Mouse (Mus musculus) lung, postnatal 0 days (tissue): Measurements from ENCODE around the gene Irgm1. TPM values are rescaled to one million over a fixed set of nuclear protein-coding genes. Genes with fewer than 3 reads are reported as not detected.
"Not testable (repeated sequence)": the region's sequence is repeated elsewhere in the genome, so short reads cannot be mapped to it uniquely, and the experiment has no call there.

Experiments
- ATAC-seq: fragments of 200-750 bp; cut with Nextera tagmentation; 2 replicates; pipeline ENCODE4 v1.8.0; 2017; ENCODE audit warnings: moderate library complexity
- DNase-seq: peaks from one replicate; pipeline ENCODE4 v3.0.0-alpha.2; 2016; ENCODE audit warnings: low spot score
- H3K27ac ChIP-seq: fragments of 300-500 bp; sonication (generic); 2 replicates; pipeline ENCODE4 v1.5.1; 2014; ENCODE audit warnings: antibody characterized with exemption, mild to moderate bottlenecking, low read length, mixed read lengths
- H3K27me3 ChIP-seq: fragments of 300-500 bp; sonication (generic); replicated peaks from 2 replicates; pipeline ENCODE4 v1.6.1; 2014; ENCODE audit warnings: low read length, mixed read lengths; ENCODE audit not compliant: insufficient read depth
- H3K36me3 ChIP-seq: fragments of 300-500 bp; sonication (generic); 2 replicates; pipeline ENCODE4 v1.6.1; 2014; ENCODE audit warnings: low read length, mixed read lengths; ENCODE audit not compliant: insufficient read depth
- H3K4me1 ChIP-seq: fragments of 300-500 bp; sonication (generic); 2 replicates; pipeline ENCODE4 v1.6.1; 2014; ENCODE audit warnings: antibody characterized with exemption, low read depth, low read length, mixed read lengths; ENCODE audit not compliant: insufficient read depth
- H3K4me2 ChIP-seq: fragments of 300-500 bp; sonication (generic); replicated peaks from 2 replicates; pipeline ENCODE4 v1.6.1; 2014; ENCODE audit warnings: low read depth, mild to moderate bottlenecking, low read length, moderate library complexity, mixed read lengths
- H3K4me3 ChIP-seq: fragments of 300-500 bp; sonication (generic); 2 replicates; pipeline ENCODE4 v1.5.1; 2014; ENCODE audit warnings: low read depth, low read length
- H3K9ac ChIP-seq: fragments of 300-500 bp; sonication (generic); replicated peaks from 2 replicates; pipeline ENCODE4 v1.6.1; 2014; ENCODE audit warnings: low read depth, mild to moderate bottlenecking
- H3K9me3 ChIP-seq: fragments of 300-500 bp; sonication (generic); 2 replicates; pipeline ENCODE4 v1.6.1; 2016; ENCODE audit warnings: low read length, mixed read lengths
- CTCF ChIP-seq: IDR thresholded peaks from 2 replicates; pipeline ENCODE4 v1.5.1; 2016; ENCODE audit warnings: antibody characterized with exemption, mild to moderate bottlenecking
- EP300 ChIP-seq: IDR thresholded peaks from 2 replicates; pipeline ENCODE4 v1.6.1; 2016; ENCODE audit warnings: antibody characterized with exemption, mild to moderate bottlenecking, control low read depth
- WGBS: fragments of 180-500 bp; shearing (Covaris S2); extraction: QIAGEN DNeasy Blood & Tissue Kit; methylation state at CpG from one replicate; pipeline ENCODE4 v1.1.7; 2014; 5-methylcytosine and 5-hydroxymethylcytosine counted together
- polyA plus RNA-seq: library from polyadenylated mRNA; unstranded; fragments of >200 nt; fragmentation: Nextera tagmentation; extraction: Ambion mirVana; gene quantifications from 2 replicates; pipeline ENCODE4 v1.2.1, GENCODE M21; 2015

The Irgm1 gene
- 20.2 and 26.4 TPM in 2 replicates for polyA plus RNA-seq

- peak; percentile 78 for ATAC-seq
These were observed at the start of gene Irgm1 for GRCm38 (mm10) chr11:48871201-48871772. TSS of gene Irgm1 (minus strand) at chr11:48871683.

GRCm38 (mm10) chr11:48918380-48918779, 46.9 kb upstream of the Irgm1 start:
- H3K4me3 ChIP-seq = no peak overlapping the region
- TF ChIP-seq CTCF (no peak), EP300 (no peak)
- no peaks in the 10 kb centered on the region for H3K9me3 ChIP-seq
- no peaks in the 10 kb centered on the region for H3K4me1 ChIP-seq
- ATAC-seq = no peak
- H3K36me3 ChIP-seq = no peaks in the 10 kb centered on the region
- no peak overlapping the region for H3K4me2 ChIP-seq
- no peak overlapping the region for H3K9ac ChIP-seq
- WGBS = 66% methylated on average over 3 of the region's 3 CpGs
- no peak overlapping the region for H3K27ac ChIP-seq
- no peak for DNase-seq
- H3K27me3 ChIP-seq = no peaks in the 10 kb centered on the region

More at GRCm38 (mm10) chr11:48871201-48871772, at the start of gene Irgm1:
- peak; percentile 89 for DNase-seq
- Histone ChIP-seq H3K9me3 (no peaks in the 10 kb centered on the region), H3K27me3 (no peaks in the 10 kb centered on the region), H3K4me2 (peak within 1 kb of the TSS; percentile 79), H3K4me1 (peaks cover 14% of the 10 kb centered on the region; the same call in 1 of the 2 replicates), H3K4me3 (peak within 1 kb of the TSS; percentile 45), H3K36me3 (no peaks in the 10 kb centered on the region), H3K9ac (peak within 1 kb of the TSS; percentile 20), H3K27ac (peak within 1 kb of the TSS; percentile 94)
- TF ChIP-seq CTCF = peak; percentile 42
- TF ChIP-seq EP300 = peak; percentile 27; the same call in 1 of the 2 replicates
- WGBS = 1% methylated on average over 19 of the region's 19 CpGs

- 92% methylated on average over 1 of the region's 1 CpGs for WGBS
- no peak for ATAC-seq
- Histone ChIP-seq H3K4me1 (no peaks in the 10 kb centered on the region), H3K4me2 (no peak overlapping the region), H3K9me3 (no peaks in the 10 kb centered on the region), H3K9ac (no peak overlapping the region), H3K4me3 (no peak overlapping the region), H3K36me3 (no peaks in the 10 kb centered on the region), H3K27ac (no peak overlapping the region), H3K27me3 (no peaks in the 10 kb centered on the region)
- no peak for DNase-seq
- no peak for TF ChIP-seq EP300
These were observed 42.1 kb upstream of the Irgm1 start for GRCm38 (mm10) chr11:48913611-48914010.

- H3K27ac ChIP-seq = no peak overlapping the region
- no peak for TF ChIP-seq CTCF
- no peak for TF ChIP-seq EP300
- H3K4me3 ChIP-seq = no peak overlapping the region
- no peak for ATAC-seq
- 27% methylated on average over 1 of the region's 1 CpGs for WGBS
- H3K9me3 ChIP-seq = no peaks in the 10 kb centered on the region
- H3K27me3 ChIP-seq = no peaks in the 10 kb centered on the region
- DNase-seq = no peak
- no peaks in the 10 kb centered on the region for H3K36me3 ChIP-seq
- H3K4me1 ChIP-seq = no peaks in the 10 kb centered on the region
- H3K4me2 ChIP-seq = no peak overlapping the region
- no peak overlapping the region for H3K9ac ChIP-seq
These were observed 37.0 kb upstream of the Irgm1 start for GRCm38 (mm10) chr11:48908459-48908858.

- no peak within 1 kb of the TSS for H3K4me3 ChIP-seq
- 31% methylated on average over 2 of the region's 2 CpGs for WGBS
- TF ChIP-seq EP300 = no peak
- TF ChIP-seq CTCF = no peak
- H3K27ac ChIP-seq = no peak within 1 kb of the TSS
- no peaks in the 10 kb centered on the region for H3K9me3 ChIP-seq
- H3K27me3 ChIP-seq = no peaks in the 10 kb centered on the region
- H3K36me3 ChIP-seq = no peaks in the 10 kb centered on the region
- H3K4me2 ChIP-seq = no peak within 1 kb of the TSS
- peaks cover 5% of the 10 kb centered on the region; the same call in 1 of the 2 replicates for H3K4me1 ChIP-seq
- ATAC-seq (no peak), DNase-seq (peak; percentile 54)
- H3K9ac ChIP-seq = no peak within 1 kb of the TSS
These were observed 30.5 kb upstream of the Irgm1 start, which contains the start of gene Gm5431 for GRCm38 (mm10) chr11:48902021-48902420. TSS of gene Gm5431 (minus strand) at chr11:48902214.

GRCm38 (mm10) chr11:48901567-48901930, 30.1 kb upstream of the Irgm1 start:
- not testable (repeated sequence) for ATAC-seq

More at GRCm38 (mm10) chr11:48901567-48901930, 30.1 kb upstream of the Irgm1 start:
- H3K9ac ChIP-seq, H3K27ac ChIP-seq, H3K4me2 ChIP-seq, H3K4me3 ChIP-seq, H3K27me3 ChIP-seq, H3K9me3 ChIP-seq, H3K36me3 ChIP-seq, H3K4me1 ChIP-seq, DNase-seq: not testable (repeated sequence)
- 95% methylated on average over 1 of the region's 1 CpGs for WGBS
